Mouse (Mus musculus): ENCODE results near the gene Gm17555. TPM values are rescaled to one million over a fixed set of nuclear protein-coding genes. Genes with fewer than 3 reads are reported as not detected.

The Gm17555 gene
- total and polyA plus RNA-seq, 2 experiments: not detected

GRCm38 (mm10) chr2:126192129-126192528, 22.8 kb upstream of the Gm17555 start:
- H3K79me2 ChIP-seq (ENCODE audit: control insufficient read depth, insufficient read depth, low read length): no peaks in the 10 kb centered on the region
- H3K4me1 ChIP-seq (ENCODE audit: control insufficient read depth, insufficient read depth, low read length): no peaks in the 10 kb centered on the region
- no peaks in the 10 kb centered on the region for H3K36me3 ChIP-seq (ENCODE audit: control insufficient read depth, insufficient read depth, low read length)
- no peak overlapping the region for H3K4me3 ChIP-seq (ENCODE audit: insufficient read depth, low read depth, low read length)
- no peak overlapping the region for H3K27ac ChIP-seq (replicated peaks; ENCODE audit: insufficient read depth, low read depth, low read length)
- no peaks in the 10 kb centered on the region for H3K27me3 ChIP-seq (ENCODE audit: control insufficient read depth, insufficient read depth, low read length)
- 78% methylated on average over 2 of the region's 2 CpGs for whole genome bisulfite sequencing
- TF ChIP-seq POLR2A (IDR thresholded peaks at IDR 0.05; ENCODE audit: extremely low read depth, insufficient read depth, low read length): no peak
- TF ChIP-seq CTCF (IDR thresholded peaks at IDR 0.05; ENCODE audit: low read depth, low read length): no peak
- no peak overlapping the region for H3K9ac ChIP-seq (ENCODE audit: low read depth, low read length)
- DNase-seq (ENCODE audit: extremely low read depth, low read depth, low spot score): no peak

- Histone ChIP-seq H3K27ac (replicated peaks; ENCODE audit: insufficient read depth, low read depth, low read length) (no peak overlapping the region), H3K27me3 (ENCODE audit: control insufficient read depth, insufficient read depth, low read length) (no peaks in the 10 kb centered on the region), H3K4me3 (ENCODE audit: insufficient read depth, low read depth, low read length) (no peak overlapping the region), H3K4me1 (ENCODE audit: control insufficient read depth, insufficient read depth, low read length) (no peaks in the 10 kb centered on the region), H3K79me2 (ENCODE audit: control insufficient read depth, insufficient read depth, low read length) (no peaks in the 10 kb centered on the region), H3K36me3 (ENCODE audit: control insufficient read depth, insufficient read depth, low read length) (no peaks in the 10 kb centered on the region), H3K9ac (ENCODE audit: low read depth, low read length) (no peak overlapping the region)
- WGBS: 82% methylated on average over 12 of the region's 12 CpGs
- DNase-seq (ENCODE audit: extremely low read depth, low read depth, low spot score): no peak
- TF ChIP-seq CTCF (IDR thresholded peaks at IDR 0.05; ENCODE audit: low read depth, low read length): no peak
- TF ChIP-seq POLR2A (IDR thresholded peaks at IDR 0.05; ENCODE audit: extremely low read depth, insufficient read depth, low read length): no peak
These were observed 19.1 kb upstream of the Gm17555 start for GRCm38 (mm10) chr2:126195631-126196356.

DNA sequence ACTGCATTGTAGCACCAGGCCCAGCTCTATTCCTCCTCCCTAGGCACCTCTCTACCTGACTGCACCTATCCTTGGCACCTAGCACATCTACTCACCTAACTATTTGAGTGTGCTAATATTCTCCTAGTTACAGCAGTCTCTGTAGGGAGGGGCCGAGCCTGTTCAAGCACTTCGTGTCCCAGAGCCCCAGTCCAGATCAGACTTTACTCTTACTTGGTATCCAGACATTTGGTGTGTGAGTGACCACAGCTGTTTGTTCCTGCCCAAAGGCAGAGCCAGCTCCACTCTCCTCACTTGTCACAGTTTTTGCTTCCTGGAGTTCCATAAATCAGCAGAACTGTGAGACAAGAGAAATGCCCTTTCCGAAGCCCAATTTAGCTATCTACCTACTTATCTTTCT, 15.9 kb upstream of the Gm17555 start:
- no peaks in the 10 kb centered on the region for H3K79me2 ChIP-seq (ENCODE audit: control insufficient read depth, insufficient read depth, low read length)
- DNase-seq (ENCODE audit: extremely low read depth, low read depth, low spot score): no peak
- no peaks in the 10 kb centered on the region for H3K27me3 ChIP-seq (ENCODE audit: control insufficient read depth, insufficient read depth, low read length)
- H3K36me3 ChIP-seq (ENCODE audit: control insufficient read depth, insufficient read depth, low read length): no peaks in the 10 kb centered on the region
- no peak for TF ChIP-seq POLR2A (IDR thresholded peaks at IDR 0.05; ENCODE audit: extremely low read depth, insufficient read depth, low read length)
- TF ChIP-seq CTCF (IDR thresholded peaks at IDR 0.05; ENCODE audit: low read depth, low read length): no peak
- no peak overlapping the region for H3K9ac ChIP-seq (ENCODE audit: low read depth, low read length)
- no peak overlapping the region for H3K27ac ChIP-seq (replicated peaks; ENCODE audit: insufficient read depth, low read depth, low read length)
- H3K4me3 ChIP-seq (ENCODE audit: insufficient read depth, low read depth, low read length): no peak overlapping the region
- WGBS: 89% methylated on average over 3 of the region's 3 CpGs
- no peaks in the 10 kb centered on the region for H3K4me1 ChIP-seq (ENCODE audit: control insufficient read depth, insufficient read depth, low read length)

DNA sequence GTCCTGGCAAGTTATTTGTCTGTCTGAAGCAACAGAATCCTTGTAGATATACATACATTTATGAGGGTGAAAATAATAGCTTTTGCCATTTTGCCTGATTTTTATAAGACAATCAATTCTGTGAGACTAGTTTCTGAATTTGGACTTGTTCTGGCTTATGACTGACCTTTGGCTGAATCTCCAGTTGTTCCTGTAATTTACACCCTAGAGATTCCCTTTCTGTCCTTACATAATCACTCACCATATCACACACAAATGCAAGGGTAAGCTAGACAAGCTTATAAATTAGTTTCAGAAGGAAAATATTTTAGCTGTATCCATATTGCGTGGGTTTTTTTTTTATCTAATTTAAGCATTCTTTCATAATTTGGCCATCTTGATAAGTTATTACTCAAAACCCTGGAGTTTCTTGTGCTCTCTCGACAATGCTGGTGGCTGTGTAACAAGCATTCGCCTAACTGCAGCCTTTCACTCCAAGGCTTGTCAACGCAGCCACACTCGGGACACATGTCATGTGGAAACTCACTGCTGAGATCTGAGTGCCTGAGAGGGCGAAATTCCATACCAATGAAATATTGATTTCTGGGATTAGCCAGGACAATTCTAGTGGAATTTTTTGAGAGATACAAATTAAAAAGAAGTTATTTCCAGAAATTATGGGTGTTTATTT, 3.8 kb upstream of the Gm17555 start:
- H3K9ac ChIP-seq (ENCODE audit: low read depth, low read length): no peak overlapping the region
- no peaks in the 10 kb centered on the region for H3K27me3 ChIP-seq (ENCODE audit: control insufficient read depth, insufficient read depth, low read length)
- TF ChIP-seq POLR2A (IDR thresholded peaks at IDR 0.05; ENCODE audit: extremely low read depth, insufficient read depth, low read length): no peak
- no peak for TF ChIP-seq CTCF (IDR thresholded peaks at IDR 0.05; ENCODE audit: low read depth, low read length)
- no peaks in the 10 kb centered on the region for H3K79me2 ChIP-seq (ENCODE audit: control insufficient read depth, insufficient read depth, low read length)
- H3K4me1 ChIP-seq (ENCODE audit: control insufficient read depth, insufficient read depth, low read length): no peaks in the 10 kb centered on the region
- no peak for DNase-seq (ENCODE audit: extremely low read depth, low read depth, low spot score)
- WGBS: 88% methylated on average over 6 of the region's 6 CpGs
- H3K27ac ChIP-seq (replicated peaks; ENCODE audit: insufficient read depth, low read depth, low read length): no peak overlapping the region
- no peaks in the 10 kb centered on the region for H3K36me3 ChIP-seq (ENCODE audit: control insufficient read depth, insufficient read depth, low read length)
- no peak overlapping the region for H3K4me3 ChIP-seq (ENCODE audit: insufficient read depth, low read depth, low read length)

- H3K27me3 ChIP-seq (ENCODE audit: control insufficient read depth, insufficient read depth, low read length): no peaks in the 10 kb centered on the region
- H3K4me3 ChIP-seq (ENCODE audit: insufficient read depth, low read depth, low read length): no peak overlapping the region
- no peak for DNase-seq (ENCODE audit: extremely low read depth, low read depth, low spot score)
- H3K27ac ChIP-seq (replicated peaks; ENCODE audit: insufficient read depth, low read depth, low read length): no peak overlapping the region
- H3K36me3 ChIP-seq (ENCODE audit: control insufficient read depth, insufficient read depth, low read length): no peaks in the 10 kb centered on the region
- no peak overlapping the region for H3K9ac ChIP-seq (ENCODE audit: low read depth, low read length)
- WGBS: 73% methylated on average over 4 of the region's 4 CpGs
- no peaks in the 10 kb centered on the region for H3K79me2 ChIP-seq (ENCODE audit: control insufficient read depth, insufficient read depth, low read length)
- TF ChIP-seq POLR2A (IDR thresholded peaks at IDR 0.05; ENCODE audit: extremely low read depth, insufficient read depth, low read length) (no peak), CTCF (IDR thresholded peaks at IDR 0.05; ENCODE audit: low read depth, low read length) (no peak)
- no peaks in the 10 kb centered on the region for H3K4me1 ChIP-seq (ENCODE audit: control insufficient read depth, insufficient read depth, low read length)
These were observed 12.7 kb downstream of the Gm17555 start for GRCm38 (mm10) chr2:126227581-126227980.

- H3K27ac ChIP-seq (replicated peaks; ENCODE audit: insufficient read depth, low read depth, low read length): no peak overlapping the region
- no peaks in the 10 kb centered on the region for H3K36me3 ChIP-seq (ENCODE audit: control insufficient read depth, insufficient read depth, low read length)
- WGBS: 81% methylated on average over 1 of the region's 1 CpGs
- no peaks in the 10 kb centered on the region for H3K27me3 ChIP-seq (ENCODE audit: control insufficient read depth, insufficient read depth, low read length)
- TF ChIP-seq CTCF (IDR thresholded peaks at IDR 0.05; ENCODE audit: low read depth, low read length) (no peak), POLR2A (IDR thresholded peaks at IDR 0.05; ENCODE audit: extremely low read depth, insufficient read depth, low read length) (no peak)
- H3K9ac ChIP-seq (ENCODE audit: low read depth, low read length): no peak overlapping the region
- DNase-seq (ENCODE audit: extremely low read depth, low read depth, low spot score): no peak
- no peak overlapping the region for H3K4me3 ChIP-seq (ENCODE audit: insufficient read depth, low read depth, low read length)
- no peaks in the 10 kb centered on the region for H3K4me1 ChIP-seq (ENCODE audit: control insufficient read depth, insufficient read depth, low read length)
- no peaks in the 10 kb centered on the region for H3K79me2 ChIP-seq (ENCODE audit: control insufficient read depth, insufficient read depth, low read length)
These were observed 16.8 kb downstream of the Gm17555 start for GRCm38 (mm10) chr2:126231731-126232130.

Measured in liver, adult 2 months (tissue).